Mouse (Mus musculus) testis, postnatal 14 days (tissue): ENCODE data around the gene Cutc.
A peak's percentile ranks its signal among the peaks of the same experiment; 100 is the strongest.

Source experiments
- DNase-seq: peaks from one replicate; pipeline ENCODE4 v3.0.0; 2021; ENCODE audit warnings: low spot score

Cutc gene

GRCm38 (mm10) chr19:43752489-43753225 is at the start of gene Cutc, which contains the start of gene Cox15:
Gene Cutc (plus strand): TSS chr19:43752996.
Gene Cox15 (minus strand): TSS chr19:43753000.
- peak; percentile 94 for DNase-seq

GRCm38 (mm10) chr19:43704211-43704610 is 48.6 kb upstream of the Cutc start:
- no peak for DNase-seq

- DNase-seq, result no peak
Measured at GRCm38 (mm10) chr19:43704787-43705497, 47.9 kb upstream of the Cutc start.

- no peak for DNase-seq
Measured at GRCm38 (mm10) chr19:43708206-43708605, 44.6 kb upstream of the Cutc start.

GRCm38 (mm10) chr19:43709317-43709716 is 43.5 kb upstream of the Cutc start:
- DNase-seq, result no peak

- DNase-seq, result no peak
Measured at GRCm38 (mm10) chr19:43711159-43711916, 41.5 kb upstream of the Cutc start.

- DNase-seq, result no peak
Measured at GRCm38 (mm10) chr19:43711971-43712370, 40.8 kb upstream of the Cutc start.

GRCm38 (mm10) chr19:43720061-43720460 is 32.7 kb upstream of the Cutc start:
- DNase-seq, result no peak

- DNase-seq, result no peak
Measured at GRCm38 (mm10) chr19:43722891-43723290, 29.9 kb upstream of the Cutc start.

- DNase-seq, result no peak
Measured at GRCm38 (mm10) chr19:43723501-43723900, 29.3 kb upstream of the Cutc start.

- DNase-seq, result no peak
Measured at GRCm38 (mm10) chr19:43724194-43724593, 28.6 kb upstream of the Cutc start.

- no peak for DNase-seq
Measured at GRCm38 (mm10) chr19:43724821-43725220, 28.0 kb upstream of the Cutc start.

GRCm38 (mm10) chr19:43726510-43727146 is 26.2 kb upstream of the Cutc start:
- DNase-seq, result no peak

GRCm38 (mm10) chr19:43729296-43730036 is 23.3 kb upstream of the Cutc start:
- DNase-seq, result no peak

GRCm38 (mm10) chr19:43730037-43730428 is 22.8 kb upstream of the Cutc start:
- no peak for DNase-seq

- no peak for DNase-seq
Measured at GRCm38 (mm10) chr19:43731157-43731556, 21.6 kb upstream of the Cutc start.

- DNase-seq, result no peak
Measured at GRCm38 (mm10) chr19:43738409-43738808, 14.4 kb upstream of the Cutc start.

- no peak for DNase-seq
Measured at GRCm38 (mm10) chr19:43743401-43743800, 9.4 kb upstream of the Cutc start.

- DNase-seq, result no peak
Measured at GRCm38 (mm10) chr19:43745740-43746139, 7.1 kb upstream of the Cutc start.

- no peak for DNase-seq
Measured at GRCm38 (mm10) chr19:43747877-43748276, 4.9 kb upstream of the Cutc start.

- no peak for DNase-seq
Measured at GRCm38 (mm10) chr19:43750008-43750407, 2.8 kb upstream of the Cutc start.
